Mouse (Mus musculus) bone marrow macrophage, adult 2 months (primary cell): ENCODE results near the gene Dnmt3a.

Experiments
- CTCF ChIP-seq: IDR thresholded peaks from 2 replicates; pipeline ENCODE4 v1.5.1; 2012; ENCODE audit warnings: low read depth, mild to moderate bottlenecking, low read length, moderate library complexity
- POLR2A ChIP-seq: IDR thresholded peaks from 2 replicates; pipeline ENCODE4 v1.6.1; 2012; ENCODE audit warnings: mild to moderate bottlenecking, low read depth, low read length, borderline replicate concordance

DNA sequence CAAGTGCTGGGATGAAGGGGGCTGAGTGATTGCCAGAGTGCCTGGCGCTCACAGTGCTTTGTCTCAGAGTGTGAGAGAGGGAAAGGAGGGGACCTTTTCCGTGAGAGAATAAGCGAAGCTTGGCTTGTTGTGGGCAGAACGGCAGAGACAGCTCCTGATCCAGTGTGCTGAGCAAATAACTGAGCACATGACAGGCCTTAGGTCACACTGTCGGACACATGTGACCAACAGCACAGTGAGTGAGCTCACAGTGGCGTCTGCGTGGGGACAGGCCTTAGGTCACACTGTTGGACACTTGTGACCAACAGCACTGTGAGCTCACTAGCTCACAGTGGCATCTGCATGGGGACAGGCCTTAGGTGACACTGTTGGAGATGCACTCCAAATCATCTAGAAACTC, 88.7 kb downstream of the Dnmt3a start:
- no peak for TF ChIP-seq POLR2A
- TF ChIP-seq CTCF, result no peak
